Mouse (Mus musculus) olfactory bulb, adult 2 months (tissue): ENCODE measurements around the gene Ubc.

Experiments used
- CTCF ChIP-seq: fragments of 200-500 bp; IDR thresholded peaks from 2 replicates; pipeline ENCODE4 v1.5.1; 2012; ENCODE audit warnings: low read depth, mild to moderate bottlenecking, low read length, moderate library complexity; ENCODE audit not compliant: insufficient read depth
- POLR2A ChIP-seq: fragments of 200-500 bp; IDR thresholded peaks from 2 replicates; pipeline ENCODE4 v1.6.1; 2012; ENCODE audit warnings: mild to moderate bottlenecking, low read depth, low read length, moderate library complexity; ENCODE audit not compliant: insufficient read depth

DNA sequence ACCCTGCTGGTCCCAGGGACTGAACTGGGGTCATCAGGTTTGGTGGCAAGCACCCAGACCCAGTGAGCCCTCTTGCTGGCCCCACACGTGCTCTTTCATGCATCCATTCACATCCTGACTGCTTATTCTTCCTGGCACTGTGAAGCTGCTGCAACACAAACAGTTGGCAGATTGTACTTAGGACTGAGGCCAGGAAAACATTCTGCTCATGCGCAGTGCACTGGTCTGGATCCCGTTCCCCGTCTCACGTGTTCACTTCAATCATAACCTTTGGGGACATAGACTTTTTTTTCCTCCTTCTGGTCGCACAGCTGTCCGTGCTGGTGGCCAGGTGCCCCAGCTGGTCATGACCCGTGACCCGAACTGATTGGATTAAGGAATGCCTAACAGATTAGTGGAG is 29.4 kb downstream of the Ubc start:
- TF ChIP-seq POLR2A (no peak), CTCF (no peak)
